Mouse (Mus musculus) inflammation-experienced regulatory T-cells, adult 6 months (primary cell): Measurements from ENCODE around the gene Vill. TPM values are rescaled to one million over a fixed set of nuclear protein-coding genes. Genes with fewer than 3 reads are reported as not detected.

Experiments used
- ATAC-seq: one replicate; pipeline ENCODE4 v1.8.0; 2017
- polyA plus RNA-seq, 3 experiments: library from polyadenylated mRNA; unstranded; fragments of 100-300 nt; shearing (Covaris generic); gene quantifications; one replicate each; pipeline ENCODE4 v1.2.1; 2017

The Vill gene
- 10 to 100 TPM; 17.6 to 20.9 (median 17.8) TPM for polyA plus RNA-seq

- ATAC-seq = no peak
Measured at GRCm38 (mm10) chr9:119052154-119052944, at the start of gene Vill. Gene Vill, plus strand, starts transcription at chr9:119052778.

GRCm38 (mm10) chr9:119003990-119004702 is 48.4 kb upstream of the Vill start:
- ATAC-seq = no peak

GRCm38 (mm10) chr9:119004703-119005076 is 47.9 kb upstream of the Vill start:
- ATAC-seq = no peak

GRCm38 (mm10) chr9:119005303-119006029 is 47.1 kb upstream of the Vill start:
- no peak for ATAC-seq

- ATAC-seq = no peak
Measured at GRCm38 (mm10) chr9:119007266-119007665, 45.3 kb upstream of the Vill start.

- no peak for ATAC-seq
Measured at GRCm38 (mm10) chr9:119008871-119009270, 43.7 kb upstream of the Vill start.

GRCm38 (mm10) chr9:119010156-119010710 is 42.3 kb upstream of the Vill start:
- no peak for ATAC-seq

- ATAC-seq = no peak
Measured at GRCm38 (mm10) chr9:119016785-119017507, 35.6 kb upstream of the Vill start.

GRCm38 (mm10) chr9:119021731-119022130 is 30.8 kb upstream of the Vill start:
- no peak for ATAC-seq

GRCm38 (mm10) chr9:119025263-119025662 is 27.3 kb upstream of the Vill start:
- ATAC-seq = no peak

- no peak for ATAC-seq
Measured at GRCm38 (mm10) chr9:119025832-119026331, 26.7 kb upstream of the Vill start.

- ATAC-seq = no peak
Measured at GRCm38 (mm10) chr9:119027337-119027736, 25.2 kb upstream of the Vill start.

- ATAC-seq = no peak
Measured at GRCm38 (mm10) chr9:119028226-119029195, 24.1 kb upstream of the Vill start.

- no peak for ATAC-seq
Measured at GRCm38 (mm10) chr9:119029568-119029967, 23.0 kb upstream of the Vill start.

- no peak for ATAC-seq
Measured at GRCm38 (mm10) chr9:119031038-119031437, 21.5 kb upstream of the Vill start.

GRCm38 (mm10) chr9:119031772-119032171 is 20.8 kb upstream of the Vill start:
- ATAC-seq = no peak

- ATAC-seq = no peak
Measured at GRCm38 (mm10) chr9:119032538-119032937, 20.0 kb upstream of the Vill start.

GRCm38 (mm10) chr9:119033111-119033921 is 19.3 kb upstream of the Vill start:
- ATAC-seq = no peak

- ATAC-seq = no peak
Measured at GRCm38 (mm10) chr9:119034069-119034468, 18.5 kb upstream of the Vill start.
